Mouse (Mus musculus) CH12.LX (cell line): ENCODE measurements around the gene 1700001C02Rik. TPM values are rescaled to one million over a fixed set of nuclear protein-coding genes. Genes with fewer than 3 reads are reported as not detected.

ENCODE experiments used
- DNase-seq: peaks from one replicate; pipeline ENCODE4 v3.0.0-alpha.2; 2013; ENCODE audit errors: extremely low read depth
- H3K27ac ChIP-seq: 2 replicates; pipeline ENCODE4 v1.5.1; 2012; ENCODE audit warnings: low read depth, mild to moderate bottlenecking, control low read depth, moderate library complexity; ENCODE audit not compliant: insufficient read depth
- H3K27me3 ChIP-seq: replicated peaks from 2 replicates; pipeline ENCODE3; 2012; ENCODE audit warnings: inconsistent platforms
- H3K36me3 ChIP-seq, 2 experiments: replicated peaks in 1 of 2; 2 replicates each; pipeline versions ENCODE3 to v1.6.1; 2012; ENCODE audit warnings: inconsistent platforms in 1 of 2, low read length in 1 of 2, mild to moderate bottlenecking in 1 of 2, mixed read lengths in 1 of 2, moderate library complexity in 1 of 2; ENCODE audit not compliant: control insufficient read depth in 1 of 2, insufficient read depth in 1 of 2
- H3K4me1 ChIP-seq, 2 experiments: 2 replicates each; pipeline ENCODE4 v1.6.1; 2012; ENCODE audit warnings: inconsistent platforms in 1 of 2, moderate library complexity in 1 of 2; ENCODE audit not compliant: insufficient read depth in 2 of 2, control insufficient read depth in 1 of 2
- H3K4me2 ChIP-seq: 2 replicates; pipeline ENCODE4 v1.6.1; 2012; ENCODE audit warnings: low read depth, mild to moderate bottlenecking, control low read depth; ENCODE audit not compliant: poor library complexity, insufficient read depth, severe bottlenecking
- H3K4me3 ChIP-seq, 3 experiments: fragments of 150-350 bp in 1 of 3; sonication (generic) in 1 of 3; replicated peaks in 1 of 3; 2 replicates each; pipeline versions ENCODE3 to v1.5.1; 2011 to 2012; ENCODE audit warnings: low read depth in 2 of 3, low read length in 2 of 3, mild to moderate bottlenecking in 2 of 3, moderate library complexity in 2 of 3, control low read depth in 1 of 3, improper control_type of control experiment in 1 of 3, inconsistent platforms in 1 of 3, mixed read lengths in 1 of 3; ENCODE audit not compliant: poor library complexity in 1 of 3
- H3K79me2 ChIP-seq: replicated peaks from 2 replicates; pipeline ENCODE4 v1.6.1; 2012; ENCODE audit warnings: mild to moderate bottlenecking, moderate library complexity; ENCODE audit not compliant: control insufficient read depth, poor library complexity, insufficient read depth, severe bottlenecking; ENCODE audit errors: extremely low read depth
- H3K9ac ChIP-seq: 2 replicates; pipeline ENCODE4 v1.6.1; 2012; ENCODE audit warnings: low read depth, mild to moderate bottlenecking, control low read depth, moderate library complexity; ENCODE audit not compliant: insufficient read depth
- H3K9me3 ChIP-seq: replicated peaks from 2 replicates; pipeline ENCODE3; 2012; ENCODE audit warnings: low read length, inconsistent platforms, mixed read lengths
- CTCF ChIP-seq, 2 experiments: IDR thresholded peaks in 1 of 2; conservative IDR thresholded peaks in 1 of 2; 2 replicates each; pipeline ENCODE4 v1.5.1; 2011 to 2012; ENCODE audit warnings: low read depth in 2 of 2, low read length in 2 of 2, improper control_type of control experiment in 1 of 2, inconsistent platforms in 1 of 2, mild to moderate bottlenecking in 1 of 2, moderate library complexity in 1 of 2
- E2F4 ChIP-seq: IDR thresholded peaks from 2 replicates; pipeline ENCODE4 v1.6.1; 2011; ENCODE audit warnings: low read depth, low read length, improper control_type of control experiment; ENCODE audit not compliant: insufficient replicate concordance
- ELF1 ChIP-seq: IDR thresholded peaks from 2 replicates; pipeline ENCODE4 v1.6.1; 2014; ENCODE audit warnings: low read depth, mild to moderate bottlenecking, inconsistent platforms, low read length, improper control_type of control experiment
- ETS1 ChIP-seq: conservative IDR thresholded peaks from 2 replicates; pipeline ENCODE4 v1.6.1; 2012; ENCODE audit warnings: low read depth, mild to moderate bottlenecking, inconsistent platforms, low read length, improper control_type of control experiment, moderate library complexity
- IRF4 ChIP-seq: IDR thresholded peaks from 2 replicates; pipeline ENCODE4 v1.6.1; 2014; ENCODE audit warnings: low read depth, mild to moderate bottlenecking, inconsistent platforms, low read length, improper control_type of control experiment
- JUND ChIP-seq: conservative IDR thresholded peaks from 2 replicates; pipeline ENCODE4 v1.6.1; 2011; ENCODE audit warnings: low read depth, low read length, improper control_type of control experiment
- MAX ChIP-seq: IDR thresholded peaks from 2 replicates; pipeline ENCODE4 v1.6.1; 2011; ENCODE audit warnings: low read length, improper control_type of control experiment
- RAD21 ChIP-seq: IDR thresholded peaks from 2 replicates; pipeline ENCODE4 v1.6.1; 2011; ENCODE audit warnings: low read depth, mild to moderate bottlenecking, low read length, improper control_type of control experiment, moderate library complexity
- RCOR1 ChIP-seq: conservative IDR thresholded peaks from 2 replicates; pipeline ENCODE4 v1.6.1; 2012; ENCODE audit warnings: low read depth, mild to moderate bottlenecking, inconsistent platforms, low read length, improper control_type of control experiment
- SIN3A ChIP-seq: IDR thresholded peaks from 2 replicates; pipeline ENCODE4 v1.6.1; 2012; ENCODE audit warnings: low read length, improper control_type of control experiment, inconsistent platforms
- UBTF ChIP-seq: IDR thresholded peaks from 2 replicates; pipeline ENCODE4 v1.6.1; 2012; ENCODE audit warnings: low read depth, mild to moderate bottlenecking, inconsistent platforms, low read length, improper control_type of control experiment, moderate library complexity
- ZC3H11A ChIP-seq: IDR thresholded peaks from 2 replicates; pipeline ENCODE4 v1.6.1; 2012; ENCODE audit warnings: low read depth, mild to moderate bottlenecking, inconsistent platforms, low read length, improper control_type of control experiment
- dilution Hi-C: fragments of 300-500 bp; cut with MboI; formaldehyde crosslinking; loops from 2 replicates; pipeline ENCODE4 v1.14.3; 2020; ENCODE audit warnings: low sequenced_read_pairs; ENCODE audit not compliant: extremely low pct_unique_long_range_greater_than_20kb, extremely low pct_ligation_motif_present
- in situ Hi-C: fragments of 300-500 bp; cut with MboI; formaldehyde crosslinking; loops from 3 replicates; pipeline ENCODE4 v1.14.3; 2019; ENCODE audit warnings: low sequenced_read_pairs, low pct_ligation_motif_present, low pct_unique_long_range_greater_than_20kb, mixed read lengths
- polyA plus RNA-seq: library from polyadenylated mRNA; unstranded; fragments of >175 nt; gene quantifications from 2 replicates; pipeline ENCODE4 v1.2.1, GENCODE M21; 2012; ENCODE audit warnings: low read depth; ENCODE audit not compliant: insufficient read length
- total RNA-seq, 2 experiments: library from RNA; depleted of rRNA; stranded (reverse); fragments of 300-350 nt in 1 of 2; fragments of >200 nt in 1 of 2; gene quantifications; 2 replicates each; pipeline ENCODE4 v1.2.3; 2012 to 2014

1700001C02Rik gene
- total and polyA plus RNA-seq, 3 experiments: not detected

- no peaks in the 10 kb centered on the region for H3K36me3 ChIP-seq
- no peak overlapping the region for H3K4me2 ChIP-seq
- no peak overlapping the region for H3K27ac ChIP-seq
- no peaks in the 10 kb centered on the region for H3K9me3 ChIP-seq
- peaks cover 13 to 18% of the 10 kb centered on the region in 2 experiments for H3K4me1 ChIP-seq
- in situ Hi-C loops (no loop called here), dilution Hi-C loops (no loop called here)
- no peak overlapping the region for H3K9ac ChIP-seq
- H3K79me2 ChIP-seq: no peaks in the 10 kb centered on the region
- TF ChIP-seq CTCF (conservative IDR thresholded peaks at IDR 0.05 in 1 of 2, IDR thresholded peaks at IDR 0.05 in 1 of 2; ENCODE audit: low read depth in 2 of 2, low read length in 2 of 2): peak in 1 of 2 experiments; percentile 24; a peak in 2 of 4 replicates
- no peak for TF ChIP-seq ETS1
- H3K4me3 ChIP-seq: no peak overlapping the region
- peaks cover 35% of the 10 kb centered on the region for H3K27me3 ChIP-seq
- DNase-seq: no peak
Observed at GRCm38 (mm10) chr5:30438931-30439330, 26.9 kb upstream of the 1700001C02Rik start.

GRCm38 (mm10) chr5:30440308-30440906 is 25.4 kb upstream of the 1700001C02Rik start:
- Histone ChIP-seq H3K4me3 (no peak overlapping the region), H3K27me3 (peaks cover 40% of the 10 kb centered on the region), H3K79me2 (no peaks in the 10 kb centered on the region), H3K27ac (no peak overlapping the region), H3K4me1 (peaks cover 13 to 18% of the 10 kb centered on the region in 2 experiments), H3K9ac (no peak overlapping the region), H3K36me3 (no peaks in the 10 kb centered on the region), H3K9me3 (no peaks in the 10 kb centered on the region), H3K4me2 (peak overlapping the region; percentile 34; the same call in 1 of the 2 replicates)
- dilution Hi-C loops: no loop called here
- in situ Hi-C loops: no loop called here
- no peak for DNase-seq
- TF ChIP-seq SIN3A (no peak), IRF4 (peak; percentile 57; the same call in 1 of the 2 replicates), JUND (0 out of 2 replicates have a peak, but pooled peaks have one; percentile 9)

- Histone ChIP-seq H3K4me1 (peaks cover 13 to 18% of the 10 kb centered on the region in 2 experiments), H3K27me3 (peaks cover 41% of the 10 kb centered on the region), H3K36me3 (no peaks in the 10 kb centered on the region), H3K4me2 (no peak overlapping the region), H3K4me3 (no peak overlapping the region), H3K9me3 (no peaks in the 10 kb centered on the region), H3K27ac (no peak overlapping the region), H3K9ac (no peak overlapping the region), H3K79me2 (no peaks in the 10 kb centered on the region)
- dilution Hi-C loops (no loop called here), in situ Hi-C loops (no loop called here)
- no peak for TF ChIP-seq ZC3H11A
- TF ChIP-seq UBTF: no peak
- TF ChIP-seq CTCF (conservative IDR thresholded peaks at IDR 0.05 in 1 of 2, IDR thresholded peaks at IDR 0.05 in 1 of 2; ENCODE audit: low read depth in 2 of 2, low read length in 2 of 2): peak; percentile 9 to 68; a peak in 2 of 4 replicates
- TF ChIP-seq RCOR1: no peak
- no peak for TF ChIP-seq MAX
- TF ChIP-seq E2F4: no peak
- no peak for TF ChIP-seq SIN3A
- peak; percentile 52; the same call in 1 of the 2 replicates for TF ChIP-seq IRF4
- TF ChIP-seq RAD21: peak; percentile 36
- TF ChIP-seq ELF1: peak; percentile 27; the same call in 1 of the 2 replicates
- peak; percentile 15 for DNase-seq
Observed at GRCm38 (mm10) chr5:30442196-30442595, 23.7 kb upstream of the 1700001C02Rik start.
